Mouse (Mus musculus): ENCODE data around the gene Sim2. TPM values are rescaled to one million over a fixed set of nuclear protein-coding genes. Genes with fewer than 3 reads are reported as not detected.

Sim2 gene
- total RNA-seq, 1 experiment from 2014 or later, result not detected

DNA sequence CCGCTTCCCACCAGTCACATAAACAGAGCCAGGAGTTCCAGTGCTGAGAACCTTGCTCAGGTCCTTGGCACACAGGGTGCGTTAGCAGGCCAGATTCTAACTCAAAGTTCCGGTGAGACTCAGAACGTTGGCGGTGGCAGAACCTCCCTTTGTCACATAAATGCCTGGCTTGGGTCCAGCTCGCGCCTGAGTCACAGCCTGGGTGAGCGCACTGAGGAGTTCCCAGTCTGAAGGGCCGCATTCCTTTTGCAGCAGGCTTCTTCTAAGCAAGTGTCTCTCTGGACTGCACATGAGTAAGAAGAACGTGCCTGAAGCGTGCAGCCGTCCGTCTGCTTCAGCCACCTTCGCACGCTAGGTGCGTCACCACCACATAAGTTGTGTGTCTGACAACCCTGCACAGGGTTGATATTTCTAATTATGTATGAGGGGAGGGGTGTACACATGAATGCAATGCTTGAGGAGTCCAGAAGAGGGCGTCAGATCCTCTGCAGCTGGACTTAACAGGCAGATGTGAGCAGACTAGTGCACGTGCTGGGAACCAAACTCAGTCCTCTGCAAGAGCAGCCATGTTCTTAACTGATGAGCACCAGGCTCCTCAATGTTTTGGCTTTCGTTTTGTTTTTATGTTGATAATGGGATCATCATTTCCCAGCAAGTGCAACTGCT, 9.2 kb upstream of the Sim2 start:
- no peak for ATAC-seq (replicated peaks; ENCODE audit: low read depth, poor library complexity, severe bottlenecking)

DNA sequence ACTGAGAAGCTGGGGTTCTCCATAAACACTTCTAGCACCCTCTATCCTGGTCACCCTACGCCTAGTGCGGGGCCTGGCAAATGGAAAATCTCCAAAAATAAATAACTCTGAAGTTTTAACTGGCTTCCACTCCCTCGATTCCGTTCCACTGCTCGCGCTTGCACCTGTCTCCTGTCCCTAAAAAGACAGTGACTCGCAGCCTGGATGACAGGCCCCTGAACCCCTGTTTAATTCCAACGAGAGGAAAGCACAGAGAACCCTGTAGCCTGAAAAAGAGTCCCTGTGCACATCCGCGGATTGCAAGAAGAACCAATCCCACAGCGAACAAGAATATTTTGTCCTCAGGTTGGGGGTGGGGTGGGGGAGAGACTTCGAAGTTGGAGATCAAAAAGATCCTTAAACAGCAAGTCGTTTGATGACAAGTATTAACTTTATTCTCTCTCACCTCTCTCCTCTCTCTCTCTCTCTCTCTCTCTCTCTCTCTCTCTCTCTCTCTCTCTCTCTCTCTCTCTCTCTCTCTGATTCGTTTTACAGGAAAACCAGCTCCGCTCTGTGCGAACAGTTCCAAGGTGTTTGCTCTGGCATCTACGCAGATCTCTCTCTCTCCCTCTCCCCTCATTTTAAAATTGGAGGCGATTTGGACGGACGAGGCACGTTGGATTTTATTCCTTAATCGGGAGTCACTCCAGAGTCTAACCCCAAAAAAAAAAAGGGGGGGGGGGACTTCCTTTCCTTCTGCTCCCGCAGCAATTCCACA, 6.2 kb upstream of the Sim2 start:
- no peak for ATAC-seq (replicated peaks; ENCODE audit: low read depth, poor library complexity, severe bottlenecking)

DNA sequence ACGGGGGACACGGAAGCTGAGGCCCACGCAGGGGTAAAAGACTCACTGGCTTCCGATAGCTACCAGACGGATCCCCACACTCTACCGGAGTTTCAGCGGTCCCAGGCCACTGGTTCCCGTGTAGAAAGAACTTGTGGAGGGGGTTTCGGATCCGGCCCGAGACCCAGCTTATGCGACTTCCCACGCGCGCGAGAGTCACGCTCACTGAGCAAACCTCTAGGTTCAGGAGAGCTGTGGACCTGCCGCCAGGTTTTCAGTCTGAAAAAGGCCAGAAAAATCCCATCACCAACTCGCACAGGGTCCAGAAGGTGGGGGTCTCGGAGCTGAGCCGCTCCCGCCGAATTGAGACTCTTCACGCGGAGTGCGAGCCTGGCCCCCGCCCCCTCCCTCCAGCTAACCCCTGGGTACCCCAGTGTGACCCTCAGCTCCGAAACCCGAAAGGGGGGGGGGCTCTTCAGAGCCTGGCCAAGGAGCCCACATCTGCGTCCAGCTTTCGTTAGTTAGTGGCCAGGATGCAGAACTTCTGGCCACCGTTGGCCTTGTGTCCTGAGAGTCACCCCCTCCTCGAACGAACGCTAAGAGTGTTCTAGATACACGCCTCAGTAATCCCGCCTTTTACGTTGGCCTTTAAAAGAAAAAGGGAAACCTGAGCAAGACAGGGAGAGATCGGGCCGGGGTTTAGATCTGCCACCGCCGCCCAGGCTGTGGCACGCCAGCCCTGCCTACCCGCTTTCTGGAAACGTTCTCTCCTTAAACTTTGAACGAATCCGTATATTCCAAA, 5.5 kb upstream of the Sim2 start:
- no peak for ATAC-seq (replicated peaks; ENCODE audit: low read depth, poor library complexity, severe bottlenecking)

DNA sequence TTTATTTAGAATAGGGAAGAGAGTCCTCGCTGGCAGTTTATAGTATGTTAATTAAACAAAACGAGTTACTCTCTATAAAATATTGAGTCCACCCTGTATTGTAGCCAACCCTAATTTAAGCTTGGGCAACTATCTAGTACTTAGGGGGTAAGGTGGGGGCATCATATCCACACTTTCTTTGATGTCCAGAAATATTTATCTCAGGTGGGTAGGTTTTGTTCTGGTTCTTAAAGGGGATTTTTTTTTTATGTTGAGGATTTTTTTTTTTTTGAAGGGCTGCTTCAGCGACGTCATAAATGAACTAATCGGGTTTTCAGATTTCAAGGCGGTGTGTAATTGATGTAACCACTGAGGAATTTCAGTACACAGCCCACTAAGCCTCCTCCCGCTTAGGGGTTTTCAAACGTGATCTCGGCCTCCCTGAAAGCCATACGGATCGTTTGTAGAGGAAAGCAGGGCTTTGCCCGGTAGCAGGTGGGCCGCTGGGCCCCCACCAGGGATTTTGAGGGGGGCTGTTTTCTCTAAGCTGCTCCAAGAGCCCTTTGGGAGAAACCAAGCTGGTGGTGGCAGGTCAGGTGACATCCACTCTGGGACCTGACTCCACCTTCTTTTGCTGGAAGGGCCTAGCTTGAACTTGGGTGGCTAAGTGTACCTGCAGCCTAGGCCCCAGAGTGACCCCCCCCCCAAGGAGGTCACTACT, 4.7 kb upstream of the Sim2 start:
- no peak for ATAC-seq (replicated peaks; ENCODE audit: low read depth, poor library complexity, severe bottlenecking)

DNA sequence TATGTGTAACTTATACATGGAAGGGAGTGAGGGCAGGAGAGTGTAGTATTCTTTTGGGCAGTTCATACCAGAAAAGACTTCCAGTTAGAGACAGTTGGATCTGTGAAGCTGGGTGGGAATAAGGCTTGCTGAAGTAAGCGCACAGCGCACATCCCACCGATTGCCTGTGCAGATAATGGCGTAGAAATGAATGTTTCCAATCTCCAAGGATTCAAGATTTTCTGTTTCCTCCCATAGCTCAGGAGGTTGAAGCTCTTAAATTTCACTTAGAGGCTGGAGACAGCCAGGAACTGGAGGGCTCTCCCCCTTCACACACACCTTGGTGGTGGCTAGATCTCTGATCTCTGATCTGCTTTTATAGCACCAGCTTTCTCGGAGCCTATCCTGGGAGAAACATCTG, 3.1 kb upstream of the Sim2 start:
- ATAC-seq (replicated peaks; ENCODE audit: low read depth, poor library complexity, severe bottlenecking), result no peak

DNA sequence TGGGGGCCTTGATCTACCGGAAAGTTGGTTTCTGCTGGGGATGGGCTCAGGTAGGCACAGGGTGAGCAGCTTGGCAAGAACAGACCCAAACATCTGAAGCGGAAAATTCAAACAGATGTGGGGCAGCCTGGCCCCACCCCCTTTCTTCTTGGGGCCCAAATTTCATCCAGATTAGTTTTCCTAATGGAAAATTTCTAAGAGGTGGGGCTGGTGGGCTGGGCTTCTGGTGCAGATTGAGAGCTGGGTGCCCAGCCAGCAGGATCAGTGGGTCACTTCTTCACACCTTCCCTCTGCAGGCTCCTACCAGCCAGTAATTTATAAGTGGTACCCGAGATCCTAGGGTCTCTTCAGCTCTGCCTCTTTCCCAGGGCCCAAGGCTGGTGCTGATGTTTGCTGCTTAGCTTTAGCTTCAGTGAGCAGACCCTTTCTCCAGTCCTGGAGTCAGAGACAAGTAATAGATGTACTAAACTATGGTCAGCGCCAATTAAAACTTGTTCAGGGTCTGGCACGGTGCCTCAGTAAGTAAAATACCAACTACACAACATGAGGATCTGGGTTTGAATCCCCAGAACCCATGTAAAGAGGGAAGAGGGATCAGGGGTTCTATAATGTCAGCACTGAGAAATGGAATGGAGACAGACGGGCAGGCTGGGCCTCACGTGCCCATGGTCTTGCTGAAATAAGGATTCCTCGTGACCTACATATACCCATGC, 2.6 kb upstream of the Sim2 start:
- ATAC-seq (replicated peaks; ENCODE audit: low read depth, poor library complexity, severe bottlenecking), result no peak

DNA sequence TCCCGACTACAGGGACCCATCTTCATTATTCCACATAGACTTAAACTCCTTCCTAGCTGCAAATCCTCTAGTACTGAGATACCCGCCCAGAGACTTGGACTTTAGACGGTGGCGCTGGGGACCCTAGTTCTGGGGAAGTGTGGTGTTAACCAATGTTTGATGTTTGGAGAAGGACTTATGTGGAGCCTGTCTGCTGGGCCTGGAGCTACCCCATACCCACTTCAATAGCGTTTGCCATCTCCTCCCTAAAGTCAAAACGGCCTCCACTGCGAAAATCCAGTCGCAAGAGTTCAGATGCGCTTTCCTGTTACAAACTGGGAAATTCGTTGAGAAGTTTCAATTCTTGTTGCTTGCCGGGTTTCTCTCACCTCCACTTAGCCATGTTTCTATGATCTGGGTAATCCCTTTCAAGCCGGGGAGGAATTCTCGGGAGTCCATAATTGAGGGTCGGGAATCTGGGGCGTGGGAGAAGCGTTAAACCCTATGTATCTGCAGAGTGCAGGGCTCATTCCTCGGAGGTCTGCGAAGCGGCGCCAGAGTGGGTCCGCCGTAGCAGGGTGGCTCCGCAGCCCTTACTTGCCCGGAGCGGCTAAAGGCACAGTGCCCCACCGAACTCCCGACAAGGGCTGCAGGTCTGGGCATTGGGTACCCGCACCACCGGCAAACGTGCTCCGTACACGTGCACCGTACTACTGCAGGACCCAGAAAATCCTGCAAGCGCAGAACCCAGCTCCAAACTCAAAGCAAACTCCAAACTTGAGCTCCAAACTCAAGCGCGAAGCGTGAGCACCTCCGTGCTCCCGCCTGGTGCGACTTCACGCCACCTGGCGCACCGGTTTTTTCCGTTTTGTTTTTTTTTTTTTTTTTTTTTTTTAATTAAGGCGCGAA, 1.5 kb upstream of the Sim2 start:
- ATAC-seq (replicated peaks; ENCODE audit: low read depth, poor library complexity, severe bottlenecking), result no peak

DNA sequence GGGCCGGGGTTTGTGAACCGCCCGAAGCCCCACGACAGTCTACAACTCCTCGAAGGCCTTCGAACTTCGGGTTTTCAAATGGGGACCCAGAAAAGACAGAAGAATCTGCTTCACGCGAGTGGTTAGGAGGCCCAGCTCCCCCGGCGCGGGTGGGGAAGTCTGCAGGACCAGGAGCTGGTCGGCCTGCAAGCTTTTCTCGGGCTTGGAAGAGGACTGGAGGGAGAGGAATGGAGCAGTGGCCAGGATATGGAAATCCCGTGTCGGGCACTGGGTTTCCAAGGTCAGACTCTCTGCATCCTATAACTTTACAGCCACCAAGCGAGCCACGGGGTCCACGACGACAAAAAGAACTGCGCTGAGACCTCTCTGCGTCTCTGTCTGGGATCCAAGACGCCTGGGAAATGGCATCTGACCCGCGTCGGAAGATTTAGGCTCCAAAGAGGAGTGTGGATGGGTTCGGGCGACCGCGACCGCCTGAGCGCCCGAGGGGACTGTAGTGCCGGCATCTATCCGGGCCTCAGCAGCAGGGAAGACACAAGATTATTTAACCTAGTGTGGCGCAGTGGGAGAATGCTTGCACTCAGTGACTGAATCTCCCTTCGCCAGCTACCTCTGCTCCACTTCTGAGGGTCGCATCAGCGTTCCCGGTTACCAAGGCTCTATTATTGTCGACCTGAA, 744 bp upstream of the Sim2 start:
- no peak for ATAC-seq (replicated peaks; ENCODE audit: low read depth, poor library complexity, severe bottlenecking)

DNA sequence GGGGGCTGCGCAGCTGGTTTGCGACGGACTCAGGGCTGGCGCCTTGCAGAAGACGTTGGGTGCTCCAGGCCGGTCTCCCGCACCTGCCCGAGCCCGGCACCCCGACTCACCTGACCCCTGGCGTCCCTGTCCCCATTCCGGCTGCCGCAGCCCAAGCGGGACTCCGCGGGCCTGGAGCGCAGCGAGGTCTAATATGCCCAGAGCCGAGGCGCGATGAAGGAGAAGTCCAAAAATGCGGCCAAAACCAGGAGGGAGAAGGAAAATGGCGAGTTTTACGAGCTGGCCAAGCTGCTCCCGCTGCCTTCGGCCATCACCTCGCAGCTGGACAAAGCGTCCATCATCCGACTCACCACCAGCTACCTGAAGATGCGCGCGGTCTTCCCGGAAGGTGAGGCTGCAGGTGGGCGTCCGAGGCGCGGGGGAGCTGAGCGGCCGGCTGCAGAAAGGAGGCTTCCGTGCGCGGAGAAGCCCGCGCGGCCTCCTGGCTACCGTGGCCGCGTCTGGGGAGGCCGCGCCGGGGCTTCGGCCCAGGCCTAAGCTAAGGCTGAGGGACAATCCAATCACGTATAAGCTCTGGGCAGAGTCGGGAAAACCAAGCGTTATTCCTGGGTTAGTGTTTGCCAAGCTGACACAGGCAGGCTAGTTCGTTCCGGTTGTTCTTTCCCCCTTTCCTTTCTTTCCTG, 1.0 kb downstream of the Sim2 start:
- ATAC-seq (replicated peaks; ENCODE audit: low read depth, poor library complexity, severe bottlenecking), result no peak

DNA sequence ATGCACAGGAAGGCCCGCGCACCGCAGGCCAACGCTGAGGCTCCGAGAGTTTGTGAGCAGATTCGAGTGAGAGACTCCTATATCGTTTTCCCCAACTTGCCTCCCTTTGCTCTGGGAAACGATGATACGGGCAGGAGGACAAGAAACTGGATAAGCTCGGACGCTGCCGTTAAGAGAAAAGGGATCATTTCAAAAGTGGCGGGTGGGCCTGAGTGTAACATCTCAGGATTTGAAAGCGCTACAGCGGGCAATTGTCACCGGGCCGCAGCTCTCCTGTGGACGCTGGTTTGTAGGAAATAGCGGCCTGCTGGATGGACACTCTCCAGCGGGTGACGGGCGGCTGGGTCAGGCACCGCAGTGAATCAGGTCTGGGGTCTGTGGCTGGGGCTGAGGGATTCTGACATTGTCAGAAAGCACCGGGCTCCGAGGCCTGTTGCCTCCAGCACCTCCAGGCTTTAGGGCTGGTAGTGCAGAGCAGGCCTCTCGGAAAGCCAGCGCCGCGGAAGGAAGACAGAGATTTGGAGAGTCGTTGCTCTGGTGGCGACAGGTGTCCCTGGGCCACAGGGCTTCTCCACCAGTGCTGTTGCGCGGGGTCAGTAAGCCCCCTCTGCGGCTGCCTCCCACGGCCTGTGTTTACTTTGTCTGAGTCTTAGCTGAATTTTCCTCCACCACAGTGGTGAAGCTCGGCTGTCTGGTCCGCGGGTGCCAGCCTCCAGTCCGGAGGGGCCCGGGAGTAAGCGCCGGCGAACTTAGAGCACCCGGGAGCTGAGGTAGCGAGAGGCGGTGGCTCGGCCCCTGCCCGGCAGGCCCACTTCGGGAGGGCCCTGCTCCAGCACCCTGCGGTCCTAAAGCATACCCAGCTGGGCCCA, 2.2 kb downstream of the Sim2 start:
- ATAC-seq (replicated peaks; ENCODE audit: low read depth, poor library complexity, severe bottlenecking), result no peak

DNA sequence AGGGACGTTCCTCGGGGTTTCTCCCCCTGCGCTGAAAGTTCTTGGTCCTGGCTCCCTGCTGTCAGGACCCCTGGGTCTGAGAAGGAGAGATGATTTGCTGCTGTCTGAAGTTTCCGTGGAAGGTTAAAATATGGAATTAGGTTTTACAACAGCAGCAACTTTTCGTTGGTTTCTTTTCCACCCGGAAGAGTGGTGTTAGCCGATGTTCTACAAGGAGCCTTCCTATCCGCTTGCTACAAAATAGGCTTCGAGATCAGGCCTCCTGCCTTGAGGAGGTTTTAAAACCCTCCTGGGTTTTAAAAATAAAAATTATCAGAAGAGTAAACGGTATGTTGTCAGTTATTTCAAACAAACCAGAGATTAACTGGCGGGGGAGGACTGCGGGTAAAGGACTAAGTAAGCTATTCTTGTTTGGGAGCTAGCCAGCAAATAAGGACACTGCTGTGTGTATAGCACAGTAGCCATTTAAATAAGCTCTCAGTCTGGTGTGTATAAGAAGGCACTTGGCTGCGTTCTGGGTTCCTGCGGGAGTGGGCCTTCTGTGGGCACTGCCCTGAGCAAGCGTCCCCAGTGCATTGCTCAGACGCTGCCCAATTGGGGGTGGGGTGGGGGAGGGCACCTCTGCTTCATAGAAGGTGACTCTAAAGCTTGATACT, 3.0 kb downstream of the Sim2 start:
- no peak for ATAC-seq (replicated peaks; ENCODE audit: low read depth, poor library complexity, severe bottlenecking)

DNA sequence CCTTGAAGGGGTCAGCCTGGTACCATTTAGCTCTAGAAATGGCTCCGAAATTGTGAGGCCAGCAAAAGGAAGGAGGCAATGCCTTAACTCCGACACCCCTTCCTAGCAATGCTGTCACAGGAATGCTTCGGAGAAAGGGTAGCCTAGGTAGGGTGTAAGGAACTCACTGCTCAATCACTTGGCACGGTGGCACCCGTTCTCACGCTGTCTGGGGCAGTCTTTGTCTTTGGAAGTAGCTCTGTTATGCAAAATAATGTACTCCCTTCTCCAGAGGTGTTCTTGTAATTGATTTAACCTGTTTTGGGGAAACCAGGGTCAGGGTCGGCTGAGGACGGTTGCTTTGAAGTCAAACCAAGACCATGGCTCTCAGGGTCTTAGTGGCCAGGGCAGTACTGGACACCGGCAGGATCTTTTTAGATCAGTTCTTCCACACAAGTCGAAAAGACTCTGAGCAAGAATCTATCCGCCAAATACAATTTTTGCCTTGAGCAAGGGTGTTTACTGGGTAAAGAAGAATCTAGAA, 3.6 kb downstream of the Sim2 start:
- no peak for ATAC-seq (replicated peaks; ENCODE audit: low read depth, poor library complexity, severe bottlenecking)

DNA sequence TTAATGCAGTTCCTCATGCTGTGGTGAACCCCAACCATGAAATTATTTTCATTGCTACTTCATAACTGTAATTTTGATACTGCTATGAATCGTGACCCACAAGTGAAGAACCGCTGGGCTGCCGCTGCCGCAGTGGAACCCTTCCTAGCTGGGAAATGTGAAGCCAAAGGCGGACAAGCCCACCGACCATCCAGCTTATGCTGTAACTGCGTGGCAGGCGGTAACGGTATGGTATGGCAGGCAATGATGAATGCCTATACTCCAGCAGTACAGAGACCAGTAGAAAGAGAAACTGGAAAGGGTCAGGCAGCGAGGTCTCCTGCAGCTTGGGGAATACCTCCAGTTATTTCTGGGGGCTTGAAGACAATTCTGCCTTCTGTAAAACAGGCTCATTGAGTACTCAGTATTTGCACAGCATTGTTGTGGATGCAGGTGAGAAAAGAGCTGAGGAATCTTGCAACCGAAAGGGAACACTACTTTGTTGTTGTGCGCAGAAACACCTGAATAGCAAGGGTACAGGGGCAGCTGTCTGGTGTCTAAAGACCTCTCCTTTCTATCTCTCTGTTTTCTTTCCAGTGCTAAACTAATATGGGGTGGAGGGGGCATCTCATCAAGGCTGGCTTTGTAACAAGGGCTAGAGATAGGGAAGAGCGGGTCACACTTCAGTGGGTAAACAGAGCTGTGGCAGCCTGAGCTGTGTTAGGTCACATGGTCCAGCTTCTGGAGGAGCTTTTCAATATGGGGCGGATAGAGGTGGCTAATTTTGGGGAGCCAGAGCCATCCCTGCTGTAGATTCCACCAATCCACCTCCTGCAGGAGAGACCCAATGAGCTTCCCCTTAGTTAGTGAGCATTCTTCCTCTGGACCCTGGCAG, 4.3 kb downstream of the Sim2 start:
- no peak for ATAC-seq (replicated peaks; ENCODE audit: low read depth, poor library complexity, severe bottlenecking)

DNA sequence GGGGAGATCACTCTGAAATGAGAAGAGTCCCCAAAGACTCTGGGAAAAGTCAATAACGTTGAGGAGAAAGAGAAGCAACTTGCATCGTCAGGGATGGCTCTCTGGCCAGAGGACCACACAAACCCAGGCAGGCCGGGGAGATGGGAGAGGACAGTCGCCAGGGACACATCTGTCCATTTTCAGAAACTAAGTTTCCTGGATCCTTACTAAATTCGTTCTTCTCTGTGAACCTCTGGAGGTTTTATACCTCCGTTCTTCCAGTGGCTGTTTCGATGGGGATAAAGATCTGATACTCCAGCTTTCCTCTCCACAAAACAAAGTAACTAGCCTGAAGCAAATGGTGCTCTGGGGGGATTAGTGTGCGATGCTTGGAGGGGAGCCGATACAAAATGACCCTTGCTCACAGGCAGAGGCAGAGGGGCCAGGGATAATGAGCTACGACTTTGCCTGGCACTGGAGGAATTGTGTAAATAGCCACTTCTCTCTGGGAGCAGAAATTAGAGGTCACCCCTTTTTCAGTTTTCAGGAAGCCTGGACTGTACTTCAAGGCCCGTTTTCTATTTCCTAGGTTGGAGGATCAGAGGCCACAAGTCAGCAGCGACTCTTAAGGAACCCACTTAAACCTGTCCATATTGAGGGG, 7.9 kb downstream of the Sim2 start:
- ATAC-seq (replicated peaks; ENCODE audit: low read depth, poor library complexity, severe bottlenecking), result no peak
